Mouse (Mus musculus): ENCODE data around the gene Gsto1. TPM values are rescaled to one million over a fixed set of nuclear protein-coding genes. Genes with fewer than 3 reads are reported as not detected.
A peak's percentile ranks its signal among the peaks of the same experiment; 100 is the strongest.

The Gsto1 gene
- polyA plus RNA-seq (2014; fragmentation: Nextera tagmentation; extraction: Ambion mirVana): 105 and 120 TPM in 2 replicates

DNA sequence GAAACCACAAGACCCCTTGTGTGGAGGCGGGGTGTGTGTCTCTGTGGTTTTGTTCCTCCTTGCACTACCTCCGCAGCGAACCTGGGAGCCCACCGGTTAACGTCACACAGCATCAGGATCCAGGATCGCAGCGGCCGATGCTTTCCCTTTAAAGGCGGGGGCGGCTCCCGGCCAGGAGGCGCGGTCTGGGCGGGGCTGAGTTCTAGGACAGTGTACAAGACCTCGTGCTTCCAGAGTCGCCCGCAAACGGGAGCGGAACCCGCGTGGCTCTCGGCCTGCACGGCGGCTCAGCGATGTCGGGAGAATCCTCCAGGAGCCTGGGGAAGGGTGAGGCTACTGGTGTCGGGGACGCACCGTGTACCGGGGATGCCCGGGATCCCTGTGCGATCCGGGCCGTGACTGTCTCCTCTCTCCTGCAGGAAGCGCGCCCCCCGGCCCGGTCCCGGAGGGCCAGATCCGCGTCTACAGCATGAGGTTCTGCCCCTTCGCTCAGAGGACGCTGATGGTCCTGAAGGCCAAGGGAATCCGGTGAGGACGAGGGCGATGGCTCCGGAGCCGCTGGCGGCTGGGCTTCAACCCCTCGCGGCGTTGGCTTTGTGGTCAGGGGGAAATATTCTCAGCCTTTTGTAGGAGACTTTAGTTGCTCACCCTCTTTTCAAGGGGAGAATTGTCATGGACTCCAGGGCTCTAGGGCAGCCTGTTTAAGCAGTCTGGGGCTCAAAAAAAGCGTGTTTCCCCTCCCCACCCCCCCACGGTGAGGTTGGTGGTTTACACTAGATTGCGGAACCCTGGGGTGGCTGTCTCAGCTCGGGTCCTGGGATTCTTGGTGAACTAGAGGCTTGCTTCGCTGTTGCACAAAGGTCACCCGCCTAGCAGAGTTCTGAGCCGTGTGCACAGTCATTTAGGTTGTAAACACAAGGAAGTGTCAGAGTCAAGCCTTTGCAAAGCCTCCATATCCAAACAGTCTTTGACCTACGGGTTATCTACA lies at the start of gene Gsto1:
Gsto1 (plus strand) TSS at position 175 of the 988 bp plus-strand sequence.
- no peak within 1 kb of the TSS; the same call in 1 of the 2 replicates for H3K27ac ChIP-seq (ENCODE audit: low read depth, low read length)
- no peaks in the 10 kb centered on the region for H3K9me3 ChIP-seq (replicated peaks; ENCODE audit: control insufficient read depth, low read length)
- WGBS: under 1% methylated on average over 59 of the region's 60 CpGs
- H3K27me3 ChIP-seq (replicated peaks; ENCODE audit: control insufficient read depth, insufficient read depth, low read length): no peaks in the 10 kb centered on the region
- H3K9ac ChIP-seq (ENCODE audit: low read length): peak within 1 kb of the TSS; percentile 80
- DNase-seq (ENCODE audit: low spot score): peak; percentile 86
- H3K4me3 ChIP-seq (ENCODE audit: low read depth, low read length): peak within 1 kb of the TSS; percentile 57
- H3K36me3 ChIP-seq (ENCODE audit: control insufficient read depth, insufficient read depth, low read length): no peaks in the 10 kb centered on the region; the same call in 1 of the 2 replicates
- ATAC-seq: peak; percentile 95
- peaks cover 7% of the 10 kb centered on the region for H3K4me1 ChIP-seq (ENCODE audit: control insufficient read depth, insufficient read depth, low read length)
- peak within 1 kb of the TSS; percentile 96 for H3K4me2 ChIP-seq (ENCODE audit: low read length)

DNA sequence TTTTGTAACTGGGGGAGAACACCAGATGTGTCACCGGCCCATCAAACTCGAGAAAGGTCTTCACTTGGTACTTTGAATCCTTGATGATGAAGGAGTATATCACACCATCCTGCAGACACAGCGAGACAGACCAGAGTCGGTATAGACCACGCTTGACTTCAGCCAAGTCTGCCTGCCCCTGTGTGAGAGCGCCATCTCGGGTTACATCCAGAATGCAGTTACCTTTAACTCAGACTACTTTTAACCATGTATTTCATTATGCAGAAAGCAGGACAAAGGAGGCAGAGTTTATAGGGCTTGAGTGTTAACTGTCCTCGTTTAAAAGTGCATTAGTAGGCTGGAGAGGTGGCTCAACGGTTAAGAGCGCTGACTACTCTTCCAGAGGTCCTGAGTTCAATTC lies 42.7 kb upstream of the Gsto1 start:
- Histone ChIP-seq H3K27ac (ENCODE audit: low read depth, low read length) (no peak overlapping the region), H3K4me2 (ENCODE audit: low read length) (no peak overlapping the region), H3K9ac (ENCODE audit: low read length) (no peak overlapping the region), H3K36me3 (ENCODE audit: control insufficient read depth, insufficient read depth, low read length) (no peaks in the 10 kb centered on the region), H3K27me3 (replicated peaks; ENCODE audit: control insufficient read depth, insufficient read depth, low read length) (no peaks in the 10 kb centered on the region), H3K4me1 (ENCODE audit: control insufficient read depth, insufficient read depth, low read length) (no peaks in the 10 kb centered on the region), H3K9me3 (replicated peaks; ENCODE audit: control insufficient read depth, low read length) (no peaks in the 10 kb centered on the region), H3K4me3 (ENCODE audit: low read depth, low read length) (no peak overlapping the region)
- WGBS: 81% methylated on average over 10 of the region's 10 CpGs
- no peak for ATAC-seq
- no peak for DNase-seq (ENCODE audit: low spot score)

DNA sequence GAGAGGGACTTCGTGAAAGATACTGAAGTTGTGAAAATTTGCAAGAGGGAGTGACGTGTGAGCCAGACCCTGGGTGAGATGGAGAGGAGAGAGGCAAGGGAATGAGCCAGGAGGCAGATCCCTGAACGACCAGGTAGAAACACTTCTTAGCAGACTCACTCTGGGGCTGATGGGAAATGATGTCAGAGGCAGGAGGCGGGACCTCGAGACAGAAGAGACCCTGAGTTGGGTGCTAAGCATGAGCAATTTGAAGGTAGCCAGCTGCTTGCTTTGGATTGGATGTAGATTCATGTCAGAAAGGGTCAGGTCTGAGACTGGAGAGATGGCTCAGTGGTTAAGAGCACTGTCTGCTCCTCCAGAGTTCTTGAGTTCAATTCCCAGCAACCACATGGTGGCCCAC lies 40.0 kb upstream of the Gsto1 start:
- Histone ChIP-seq H3K4me1 (ENCODE audit: control insufficient read depth, insufficient read depth, low read length) (no peaks in the 10 kb centered on the region), H3K4me3 (ENCODE audit: low read depth, low read length) (no peak overlapping the region), H3K4me2 (ENCODE audit: low read length) (no peak overlapping the region), H3K9me3 (replicated peaks; ENCODE audit: control insufficient read depth, low read length) (no peaks in the 10 kb centered on the region), H3K27ac (ENCODE audit: low read depth, low read length) (no peak overlapping the region), H3K27me3 (replicated peaks; ENCODE audit: control insufficient read depth, insufficient read depth, low read length) (no peaks in the 10 kb centered on the region), H3K9ac (ENCODE audit: low read length) (no peak overlapping the region), H3K36me3 (ENCODE audit: control insufficient read depth, insufficient read depth, low read length) (no peaks in the 10 kb centered on the region)
- ATAC-seq: no peak
- 89% methylated on average over 5 of the region's 5 CpGs for WGBS
- no peak for DNase-seq (ENCODE audit: low spot score)

DNA sequence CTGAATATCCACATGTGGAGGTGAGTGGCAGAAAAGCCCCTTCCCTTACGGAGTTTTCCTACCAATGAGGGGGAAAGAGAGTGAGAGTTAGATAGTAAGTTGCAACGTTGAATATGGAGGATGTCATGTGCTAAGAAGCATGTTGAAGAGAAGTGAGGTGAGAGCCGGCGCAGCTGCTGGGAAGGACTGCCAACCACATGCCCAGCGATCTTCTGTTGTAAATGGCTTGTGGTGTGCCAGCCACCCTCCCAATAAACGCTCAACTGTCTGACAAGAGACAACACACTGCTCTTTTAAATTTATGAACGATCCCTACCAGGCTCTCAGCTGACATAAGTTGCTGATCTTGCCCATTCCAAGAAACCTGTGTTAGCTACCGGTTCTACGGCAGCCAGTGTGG lies 37.1 kb upstream of the Gsto1 start:
- no peak overlapping the region for H3K4me2 ChIP-seq (ENCODE audit: low read length)
- no peaks in the 10 kb centered on the region for H3K36me3 ChIP-seq (ENCODE audit: control insufficient read depth, insufficient read depth, low read length)
- WGBS: 76% methylated on average over 9 of the region's 9 CpGs
- no peaks in the 10 kb centered on the region for H3K27me3 ChIP-seq (replicated peaks; ENCODE audit: control insufficient read depth, insufficient read depth, low read length)
- H3K9me3 ChIP-seq (replicated peaks; ENCODE audit: control insufficient read depth, low read length): no peaks in the 10 kb centered on the region
- peak; percentile 61 for DNase-seq (ENCODE audit: low spot score)
- no peak overlapping the region for H3K4me3 ChIP-seq (ENCODE audit: low read depth, low read length)
- ATAC-seq: peak; percentile 42; the same call in 1 of the 2 replicates
- no peak overlapping the region for H3K27ac ChIP-seq (ENCODE audit: low read depth, low read length)
- no peak overlapping the region for H3K9ac ChIP-seq (ENCODE audit: low read length)
- no peaks in the 10 kb centered on the region for H3K4me1 ChIP-seq (ENCODE audit: control insufficient read depth, insufficient read depth, low read length)

DNA sequence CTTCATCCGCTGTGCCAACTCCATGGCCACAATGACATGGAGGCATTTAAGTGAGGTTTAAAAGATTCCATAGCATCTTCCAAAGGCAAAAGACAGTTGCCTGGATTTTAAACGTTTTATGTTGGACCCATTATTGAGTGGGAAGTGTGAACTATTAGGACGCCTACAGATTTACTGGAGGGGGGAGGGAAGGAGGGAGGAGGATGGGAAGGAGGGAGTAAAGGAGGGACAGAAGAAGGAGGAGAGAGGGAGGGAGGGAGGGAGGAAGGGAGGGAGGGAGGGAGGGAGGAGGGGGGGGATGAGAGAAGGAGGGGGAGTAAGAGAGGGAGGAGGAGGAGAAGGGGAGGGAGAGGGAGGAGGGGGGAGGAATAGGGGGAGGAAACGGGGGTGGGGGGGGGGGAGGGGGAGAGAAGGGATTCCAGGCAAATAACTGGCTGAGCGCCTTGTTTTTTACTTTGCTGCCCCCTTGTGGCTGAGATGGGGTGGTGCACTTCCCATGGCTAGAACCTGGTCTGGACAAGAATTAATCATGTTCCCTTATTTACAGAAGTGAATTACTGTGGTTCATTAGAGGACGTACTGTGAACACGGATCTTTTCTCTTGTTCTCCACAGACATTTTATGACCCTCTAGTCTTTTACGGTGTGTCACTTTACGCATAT lies 33.8 kb upstream of the Gsto1 start:
- H3K4me3 ChIP-seq (ENCODE audit: low read depth, low read length): no peak overlapping the region
- no peak overlapping the region for H3K4me2 ChIP-seq (ENCODE audit: low read length)
- H3K9ac ChIP-seq (ENCODE audit: low read length): no peak overlapping the region
- no peaks in the 10 kb centered on the region for H3K4me1 ChIP-seq (ENCODE audit: control insufficient read depth, insufficient read depth, low read length)
- DNase-seq (ENCODE audit: low spot score) (peak; percentile 86), ATAC-seq (peak; percentile 58)
- no peaks in the 10 kb centered on the region for H3K9me3 ChIP-seq (replicated peaks; ENCODE audit: control insufficient read depth, low read length)
- no peak overlapping the region for H3K27ac ChIP-seq (ENCODE audit: low read depth, low read length)
- WGBS: 19% methylated on average over 9 of the region's 9 CpGs
- H3K36me3 ChIP-seq (ENCODE audit: control insufficient read depth, insufficient read depth, low read length): no peaks in the 10 kb centered on the region
- H3K27me3 ChIP-seq (replicated peaks; ENCODE audit: control insufficient read depth, insufficient read depth, low read length): no peaks in the 10 kb centered on the region

DNA sequence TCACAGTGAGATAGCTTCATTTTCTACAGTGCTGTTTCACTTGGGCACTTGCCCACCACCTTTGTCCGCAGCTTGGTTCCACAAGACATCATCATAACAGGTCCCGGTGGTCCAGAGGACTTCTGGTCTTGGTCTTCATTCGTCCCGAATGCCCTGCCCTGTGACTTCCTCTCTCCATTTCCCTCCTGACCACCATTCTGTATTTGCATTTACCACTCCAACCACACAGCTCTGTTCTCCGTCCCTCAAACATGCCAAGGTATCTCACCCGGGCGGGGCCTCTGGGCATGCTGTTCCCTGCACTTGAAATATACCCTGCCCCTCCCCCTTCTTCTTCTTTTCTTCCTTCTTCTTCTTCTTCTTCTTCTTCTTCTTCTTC lies 33.3 kb upstream of the Gsto1 start:
- 74% methylated on average over 7 of the region's 7 CpGs for WGBS
- H3K9ac ChIP-seq (ENCODE audit: low read length): no peak overlapping the region
- H3K36me3 ChIP-seq (ENCODE audit: control insufficient read depth, insufficient read depth, low read length): no peaks in the 10 kb centered on the region
- no peaks in the 10 kb centered on the region for H3K27me3 ChIP-seq (replicated peaks; ENCODE audit: control insufficient read depth, insufficient read depth, low read length)
- no peaks in the 10 kb centered on the region for H3K4me1 ChIP-seq (ENCODE audit: control insufficient read depth, insufficient read depth, low read length)
- no peak for DNase-seq (ENCODE audit: low spot score)
- H3K4me2 ChIP-seq (ENCODE audit: low read length): no peak overlapping the region
- no peak overlapping the region for H3K4me3 ChIP-seq (ENCODE audit: low read depth, low read length)
- ATAC-seq: no peak
- no peaks in the 10 kb centered on the region for H3K9me3 ChIP-seq (replicated peaks; ENCODE audit: control insufficient read depth, low read length)
- no peak overlapping the region for H3K27ac ChIP-seq (ENCODE audit: low read depth, low read length)

DNA sequence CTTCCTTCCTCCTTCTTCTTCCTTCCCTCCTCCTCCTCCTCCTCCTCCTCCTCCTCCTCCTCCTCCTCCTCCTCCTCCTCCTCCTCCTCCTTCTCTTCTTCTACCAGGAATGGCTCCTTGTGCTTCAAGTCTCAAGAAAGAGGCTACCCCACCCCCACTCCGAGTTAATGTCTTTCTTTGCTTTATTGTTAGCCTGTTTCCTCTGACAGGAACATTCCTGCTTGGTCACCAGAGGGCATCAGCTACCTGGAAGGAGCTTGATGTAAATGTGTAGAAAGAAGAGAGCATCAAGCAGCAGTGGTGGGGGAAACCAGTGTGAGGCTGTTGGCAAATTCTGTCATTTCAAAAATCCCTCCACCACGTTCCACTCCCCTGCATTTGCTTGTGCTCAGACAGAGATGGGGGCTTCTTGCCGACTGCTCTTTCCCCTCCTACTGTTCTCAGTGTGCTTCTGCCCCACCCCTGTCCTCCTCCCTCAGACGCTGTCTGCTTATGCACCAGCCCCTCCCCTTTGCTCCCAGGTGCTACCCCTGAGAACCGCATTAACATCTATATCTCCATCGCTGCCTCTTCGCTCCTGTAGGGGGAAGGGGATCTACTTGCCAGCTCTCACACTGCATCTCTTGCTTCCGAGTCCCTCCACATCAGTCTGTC lies 32.5 kb upstream of the Gsto1 start:
- H3K27ac ChIP-seq (ENCODE audit: low read depth, low read length): no peak overlapping the region
- no peaks in the 10 kb centered on the region for H3K36me3 ChIP-seq (ENCODE audit: control insufficient read depth, insufficient read depth, low read length)
- no peak for ATAC-seq
- H3K9ac ChIP-seq (ENCODE audit: low read length): no peak overlapping the region
- DNase-seq (ENCODE audit: low spot score): peak; percentile 33
- H3K4me1 ChIP-seq (ENCODE audit: control insufficient read depth, insufficient read depth, low read length): no peaks in the 10 kb centered on the region
- no peaks in the 10 kb centered on the region for H3K9me3 ChIP-seq (replicated peaks; ENCODE audit: control insufficient read depth, low read length)
- H3K4me3 ChIP-seq (ENCODE audit: low read depth, low read length): no peak overlapping the region
- no peak overlapping the region for H3K4me2 ChIP-seq (ENCODE audit: low read length)
- no peaks in the 10 kb centered on the region for H3K27me3 ChIP-seq (replicated peaks; ENCODE audit: control insufficient read depth, insufficient read depth, low read length)
- WGBS: 29% methylated on average over 8 of the region's 8 CpGs

DNA sequence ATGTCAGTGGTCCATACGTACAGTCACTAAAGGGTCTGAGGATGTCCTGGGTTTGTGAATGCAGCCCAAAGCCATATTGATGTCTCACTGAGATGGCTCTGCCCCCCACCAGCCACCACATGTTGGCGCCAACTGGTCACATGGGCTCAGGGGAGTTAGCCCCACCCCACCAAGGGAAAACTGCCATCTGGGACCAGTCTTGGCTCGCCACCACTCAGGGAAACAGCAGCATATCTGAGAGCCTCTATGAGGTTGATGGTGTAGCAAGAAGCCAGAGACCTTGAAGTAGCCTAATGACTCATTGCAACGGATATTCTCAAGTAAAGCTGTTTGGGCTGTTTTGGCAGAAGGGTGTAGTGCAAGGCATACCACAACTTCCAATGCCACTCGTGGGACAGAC lies 30.7 kb upstream of the Gsto1 start:
- ATAC-seq (no peak), DNase-seq (ENCODE audit: low spot score) (no peak)
- Histone ChIP-seq H3K9me3 (replicated peaks; ENCODE audit: control insufficient read depth, low read length) (no peaks in the 10 kb centered on the region), H3K4me3 (ENCODE audit: low read depth, low read length) (no peak overlapping the region), H3K36me3 (ENCODE audit: control insufficient read depth, insufficient read depth, low read length) (no peaks in the 10 kb centered on the region), H3K4me1 (ENCODE audit: control insufficient read depth, insufficient read depth, low read length) (no peaks in the 10 kb centered on the region), H3K27ac (ENCODE audit: low read depth, low read length) (no peak overlapping the region), H3K9ac (ENCODE audit: low read length) (no peak overlapping the region), H3K4me2 (ENCODE audit: low read length) (no peak overlapping the region), H3K27me3 (replicated peaks; ENCODE audit: control insufficient read depth, insufficient read depth, low read length) (no peaks in the 10 kb centered on the region)
- 82% methylated on average over 5 of the region's 5 CpGs for WGBS

Measured in forebrain, embryonic 14.5 days (tissue).